Mouse (Mus musculus): Measurements from ENCODE around the gene Ptprq.

Gene Ptprq

DNA sequence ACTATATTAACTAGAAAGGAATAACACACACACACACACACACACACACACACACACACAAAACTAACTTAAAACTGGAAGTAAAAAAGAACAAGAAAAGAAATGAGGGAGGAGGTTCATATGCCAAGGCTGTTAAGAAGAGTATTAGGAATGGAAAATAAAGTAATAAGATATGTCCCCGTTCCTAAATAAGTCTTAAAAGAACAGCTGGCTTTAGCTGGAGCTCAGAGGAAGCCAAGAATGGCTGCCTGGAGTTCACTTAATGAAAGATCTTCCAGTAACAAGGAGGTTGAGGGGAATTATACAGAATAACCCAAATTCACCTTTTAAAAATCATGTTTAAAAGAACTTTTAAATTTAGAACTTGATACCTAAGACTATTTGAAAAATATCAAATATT lies 93.2 kb downstream of the Ptprq start:
- no peak for DNase-seq

DNA sequence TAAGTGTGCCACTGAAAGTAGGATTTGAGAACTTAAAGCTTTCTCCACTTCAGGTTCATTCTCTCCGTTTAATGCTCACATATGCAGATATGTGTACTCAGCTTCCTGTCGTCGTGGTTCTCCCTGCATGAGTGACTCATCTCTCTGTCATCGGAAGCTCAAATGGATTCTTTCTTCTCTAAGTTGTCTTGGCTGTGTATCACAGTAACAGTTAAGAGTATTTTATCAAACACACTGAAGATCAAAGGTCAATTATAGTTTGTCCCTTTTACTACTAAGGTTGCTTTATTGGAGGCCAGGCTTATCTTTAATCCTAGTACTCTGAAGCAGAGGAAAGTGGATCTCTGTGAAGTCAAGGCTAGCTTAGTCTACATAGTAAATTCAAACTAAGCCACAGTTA lies 95.6 kb downstream of the Ptprq start:
- no peak for DNase-seq

DNA sequence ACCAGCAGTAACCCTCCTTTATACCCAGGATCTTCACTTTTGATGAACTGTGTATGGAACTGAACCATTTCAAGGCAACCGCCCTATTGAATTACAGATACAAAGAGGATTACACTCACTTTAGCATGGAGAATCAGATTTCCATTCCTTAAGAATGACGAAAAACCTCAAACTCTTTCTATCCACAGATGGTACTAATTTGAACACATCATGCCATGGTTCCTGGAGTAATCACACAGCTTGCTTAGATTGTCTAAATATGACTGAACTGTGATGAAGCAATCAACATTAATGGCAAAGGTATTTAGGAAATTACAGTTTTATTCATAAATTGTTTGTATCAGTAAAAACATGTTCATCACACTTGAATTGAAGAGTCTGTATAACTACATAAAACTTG lies 104.4 kb downstream of the Ptprq start:
- no peak for DNase-seq

DNA sequence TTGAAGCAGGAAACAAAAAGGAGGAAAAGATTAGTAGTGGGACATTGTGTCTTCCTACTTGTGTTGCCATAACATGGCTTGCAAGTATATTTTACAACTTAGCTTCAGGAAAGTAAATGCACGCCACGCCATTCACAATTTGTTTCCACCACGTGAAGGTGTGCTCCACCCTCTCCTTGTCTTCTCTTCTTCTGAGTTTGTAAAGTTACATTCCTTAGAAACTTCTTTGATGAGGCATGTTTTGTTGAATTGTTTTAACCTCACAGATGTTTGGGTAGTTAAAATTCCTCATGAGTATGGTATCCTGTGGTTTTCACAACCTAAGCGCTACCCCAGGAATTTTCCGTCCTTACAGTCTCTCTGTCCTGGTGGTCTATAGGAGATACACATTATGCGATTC lies 118.5 kb downstream of the Ptprq start:
- DNase-seq, result no peak

DNA sequence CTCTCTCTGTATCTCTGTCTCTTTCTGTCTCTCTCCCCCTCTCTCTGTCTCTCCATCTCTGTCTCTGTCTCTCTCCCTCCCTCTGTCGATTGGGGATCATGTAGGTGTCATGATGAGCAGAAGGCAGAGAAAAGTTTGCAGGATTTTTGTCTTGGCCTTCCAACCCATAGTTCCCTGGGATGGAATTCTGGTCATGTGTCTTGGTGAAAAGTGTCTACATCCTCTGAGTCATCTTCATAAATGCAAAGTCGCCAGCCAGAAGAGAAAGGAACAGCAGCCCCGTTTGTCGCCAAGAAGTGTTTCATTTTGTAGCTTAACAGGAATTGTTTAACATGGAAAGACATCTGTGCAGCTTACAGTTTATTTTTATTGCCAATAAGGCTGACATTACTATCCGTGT lies 136.5 kb downstream of the Ptprq start:
- no peak for DNase-seq

DNA sequence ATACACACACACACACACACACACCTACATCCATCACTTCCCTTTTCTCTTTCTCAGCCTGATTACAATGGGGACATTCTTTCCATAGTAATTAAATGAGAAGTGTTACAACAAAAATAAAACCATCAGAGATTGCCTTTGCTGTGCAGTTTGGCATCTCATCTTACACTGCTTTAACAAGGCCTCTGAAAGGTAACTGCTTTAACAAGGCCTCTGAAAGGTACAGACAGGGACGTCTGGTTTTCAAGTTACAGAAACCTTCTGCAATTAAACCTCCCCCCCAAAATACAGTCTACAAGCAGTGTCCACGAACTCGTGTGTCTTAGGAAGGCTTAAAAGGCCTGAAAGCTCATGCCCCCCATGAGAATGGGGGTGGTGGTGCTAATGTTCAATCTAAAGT lies 150.8 kb downstream of the Ptprq start:
- DNase-seq, result no peak

DNA sequence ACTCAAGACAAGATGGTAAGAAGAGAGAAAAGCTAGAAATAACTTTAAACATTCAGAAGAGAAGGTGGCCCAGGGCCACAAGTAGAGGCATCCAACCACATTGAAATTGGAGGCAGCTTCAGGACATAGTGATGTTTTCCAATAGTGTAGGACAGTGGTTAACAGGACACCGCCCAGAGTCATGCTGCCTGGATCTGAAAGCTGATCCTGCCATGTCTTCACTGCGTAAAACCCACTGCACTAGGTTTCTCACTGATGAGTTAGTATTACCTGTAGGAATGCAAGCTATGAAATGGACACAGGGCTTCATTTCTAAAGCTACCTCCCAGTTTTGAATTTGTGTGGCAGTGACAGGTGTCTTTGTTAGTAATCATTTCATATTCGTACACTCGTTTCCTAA lies 151.6 kb downstream of the Ptprq start:
- DNase-seq, result no peak

DNA sequence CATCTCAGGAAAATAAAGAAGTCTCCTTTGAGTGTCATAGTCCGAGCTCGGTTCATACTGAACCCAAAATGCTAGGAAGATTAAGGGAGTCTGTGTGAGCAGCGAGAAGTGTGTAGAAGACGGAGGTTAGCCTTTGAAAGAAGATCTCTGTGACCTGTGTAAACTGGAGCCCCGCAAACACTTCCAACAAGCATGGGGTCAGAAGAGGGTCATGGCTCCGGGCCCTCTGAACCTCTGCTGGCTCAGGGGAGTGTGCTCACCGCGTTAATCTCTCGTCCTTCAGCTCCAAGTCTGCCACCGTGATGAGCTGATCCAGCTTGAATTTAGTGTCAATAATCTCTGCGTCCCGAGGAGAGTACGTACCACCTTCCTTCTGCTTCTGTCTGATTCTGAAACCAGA lies 157.0 kb downstream of the Ptprq start:
- DNase-seq, result no peak

DNA sequence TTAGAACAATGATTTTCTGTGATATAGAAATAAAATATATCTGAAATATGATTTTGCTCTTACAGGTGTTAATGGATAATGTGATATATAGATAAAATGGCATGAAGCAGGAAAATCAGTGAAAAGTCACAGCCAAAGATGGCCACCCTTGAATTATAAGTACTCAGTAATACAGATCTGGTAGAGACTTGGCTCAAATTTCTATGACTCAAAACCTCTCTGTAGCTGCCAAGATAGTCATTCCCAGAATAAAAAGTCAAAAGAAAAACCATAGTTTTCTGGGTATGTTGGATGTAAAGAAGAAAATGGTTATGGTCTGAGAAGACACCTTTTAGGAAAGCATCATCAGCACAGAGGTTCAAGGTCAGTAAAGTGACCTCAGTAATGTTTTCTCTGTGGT lies 159.0 kb downstream of the Ptprq start:
- no peak for DNase-seq

DNA sequence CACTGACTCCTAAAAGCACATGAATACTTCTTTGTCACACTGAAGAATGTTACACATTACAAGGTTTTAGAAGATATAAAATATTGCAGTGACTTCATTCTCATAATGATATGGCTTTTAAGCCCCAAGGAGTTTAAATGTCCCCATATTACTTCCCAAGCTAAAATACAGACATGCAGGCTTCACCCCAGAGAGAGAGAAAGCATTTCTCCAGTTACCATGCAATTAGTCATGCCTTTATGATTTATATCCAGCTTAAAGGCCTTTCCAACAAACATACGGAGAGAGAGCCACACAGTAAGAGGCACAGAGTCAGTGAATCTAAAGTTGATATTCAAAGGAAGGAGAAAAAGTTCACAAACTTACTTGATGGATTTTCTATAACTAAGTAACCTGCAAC lies 176.8 kb downstream of the Ptprq start:
- no peak for DNase-seq

DNA sequence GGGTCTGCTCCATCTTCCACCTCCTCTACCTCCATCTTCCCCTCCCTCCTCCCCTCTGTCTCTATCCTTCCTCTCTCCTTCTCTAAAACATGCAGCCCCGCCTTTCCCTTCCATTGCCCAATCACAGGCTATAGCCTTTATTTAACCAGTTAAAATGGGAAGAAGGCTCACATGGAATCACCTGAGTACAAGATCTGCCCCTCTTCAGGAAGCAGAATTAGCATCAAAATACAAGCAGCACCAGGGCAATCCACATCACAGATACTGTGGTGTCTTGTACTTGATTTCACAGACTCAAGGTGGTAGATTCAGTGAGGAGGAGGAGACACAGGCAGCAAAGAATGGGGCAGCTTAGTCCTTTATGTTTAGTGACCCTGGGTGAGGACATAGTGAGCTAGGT lies 191.1 kb downstream of the Ptprq start:
- DNase-seq, result no peak

DNA sequence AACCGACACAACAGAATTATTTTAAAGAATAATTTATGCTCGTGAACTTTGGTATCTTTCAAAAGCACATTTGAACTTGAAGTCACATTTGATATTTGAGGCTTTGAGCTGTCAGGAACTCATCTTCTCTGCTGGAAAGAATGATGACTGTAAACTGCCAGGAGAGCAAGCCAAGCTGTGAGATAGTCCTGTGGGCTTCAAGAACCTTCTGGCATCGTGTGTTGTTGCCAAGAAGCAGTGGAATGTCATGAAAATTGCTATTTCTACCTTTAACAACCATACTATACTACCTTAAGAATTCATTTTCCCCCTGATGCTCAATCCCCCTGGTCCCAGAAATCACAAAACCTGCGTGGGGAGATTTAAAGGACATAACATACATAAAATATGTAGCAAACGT lies 200.6 kb downstream of the Ptprq start:
- DNase-seq, result no peak

DNA sequence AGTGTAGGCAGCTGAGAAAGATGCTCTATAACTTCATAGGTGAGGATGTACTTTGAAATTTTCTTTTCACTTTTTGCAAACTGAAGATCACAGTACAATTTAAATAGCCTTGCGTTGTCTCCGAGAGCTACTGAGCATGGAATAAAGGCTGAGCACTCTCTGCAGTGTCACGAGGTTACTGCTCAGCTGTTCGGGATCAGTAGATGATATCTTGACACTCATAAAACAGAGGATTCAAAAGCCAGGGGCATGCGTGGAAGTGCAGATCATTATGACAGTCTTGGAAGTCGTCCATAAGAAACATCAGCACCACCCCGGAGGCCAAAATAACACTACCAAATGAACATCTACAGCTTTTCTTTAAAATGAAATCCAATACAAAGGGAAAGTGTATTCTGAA lies 203.2 kb downstream of the Ptprq start:
- no peak for DNase-seq

DNA sequence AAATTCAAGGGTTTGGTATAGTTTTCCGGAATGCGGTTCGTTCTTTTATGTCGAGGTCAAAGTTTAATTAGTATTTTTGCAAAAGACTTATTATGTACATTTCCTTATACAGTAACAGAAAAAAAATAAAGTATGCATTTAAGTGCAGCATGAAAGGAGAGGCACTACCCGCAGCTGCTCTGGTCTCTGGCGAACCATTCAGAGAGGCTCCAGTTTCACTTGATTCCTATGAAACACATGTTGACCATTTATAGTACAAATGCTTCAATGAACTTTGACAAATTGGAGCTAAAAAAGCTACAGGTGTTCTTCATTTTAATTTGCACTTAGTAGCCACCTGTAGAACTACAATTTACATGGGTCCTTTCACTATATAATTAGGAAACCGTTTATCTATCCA lies 205.1 kb downstream of the Ptprq start:
- DNase-seq, result no peak

DNA sequence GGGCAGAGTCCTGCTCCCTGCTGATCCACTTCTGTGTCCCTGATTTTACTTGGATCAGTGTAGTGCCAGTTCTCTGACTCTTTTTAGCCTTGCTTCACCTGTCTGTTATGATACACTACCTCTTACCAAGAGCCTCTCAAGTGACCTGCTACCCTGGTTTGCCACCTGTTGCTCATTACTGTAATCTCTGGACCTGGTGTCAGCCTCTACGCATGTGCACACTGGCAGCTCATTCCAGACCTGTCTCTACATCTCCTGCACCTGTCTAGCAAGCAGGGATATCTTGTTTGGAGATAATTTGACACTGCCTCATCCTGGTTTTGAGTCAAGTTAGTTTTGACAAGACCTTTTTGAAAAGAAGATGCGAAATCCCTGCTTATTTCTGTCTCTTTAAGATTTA lies 213.5 kb downstream of the Ptprq start:
- DNase-seq, result no peak

DNA sequence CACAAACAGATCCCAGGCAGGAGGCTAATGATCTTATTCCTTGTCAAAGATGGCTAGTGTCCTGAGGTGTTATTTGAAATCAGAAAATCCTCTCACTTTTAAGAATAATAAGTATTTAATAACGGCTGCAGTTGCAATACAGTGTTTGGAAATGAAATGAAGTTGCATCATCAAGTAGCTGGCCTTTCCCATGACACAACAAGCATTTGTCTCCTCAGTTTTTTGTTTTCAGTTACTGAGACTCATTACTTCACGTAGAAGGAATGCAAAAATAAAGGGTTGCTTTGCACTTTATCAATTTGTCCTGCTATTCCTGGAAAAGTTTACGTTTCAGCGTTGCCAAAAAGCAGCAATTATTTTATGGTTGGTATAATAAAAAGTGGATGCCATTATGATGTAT lies 216.4 kb downstream of the Ptprq start:
- no peak for DNase-seq

DNA sequence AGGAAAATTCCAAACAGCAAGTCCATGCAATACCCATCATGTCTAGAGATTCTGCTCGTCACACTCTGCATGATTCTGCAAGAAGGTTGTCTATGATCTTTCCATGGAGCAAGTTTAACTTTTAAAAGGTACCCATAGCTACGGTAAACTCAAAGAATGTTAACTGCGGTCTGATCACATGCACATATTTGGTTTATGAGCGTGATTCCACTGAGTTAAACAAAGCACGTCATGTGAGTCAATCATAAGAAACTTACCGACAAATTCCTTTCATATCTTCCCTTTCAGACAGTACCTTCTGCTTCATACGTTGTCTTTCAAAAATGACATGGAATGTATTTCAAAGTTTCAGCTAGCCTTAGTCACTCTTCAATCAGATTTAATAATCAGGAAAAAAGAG lies 217.7 kb downstream of the Ptprq start:
- DNase-seq, result no peak

DNA sequence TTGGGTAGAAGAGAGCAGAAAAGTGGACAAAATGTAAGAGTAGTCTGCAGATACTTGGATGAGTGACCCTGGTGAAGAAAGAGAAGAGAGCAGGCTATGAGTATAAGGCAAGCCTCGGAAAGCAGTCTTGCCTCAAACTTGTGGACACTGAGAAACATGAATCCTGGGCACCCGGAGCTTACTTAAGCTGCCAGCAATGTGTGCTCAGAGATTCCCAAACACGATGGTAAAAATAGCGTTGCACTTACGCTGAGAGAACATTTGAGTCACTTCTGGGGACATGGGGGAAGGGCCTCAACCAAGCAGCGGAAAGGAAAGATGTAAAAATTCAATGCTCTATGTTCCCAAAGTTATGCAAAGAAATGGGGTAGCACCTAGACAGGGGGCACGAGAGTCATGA lies 220.2 kb downstream of the Ptprq start:
- DNase-seq, result no peak

DNA sequence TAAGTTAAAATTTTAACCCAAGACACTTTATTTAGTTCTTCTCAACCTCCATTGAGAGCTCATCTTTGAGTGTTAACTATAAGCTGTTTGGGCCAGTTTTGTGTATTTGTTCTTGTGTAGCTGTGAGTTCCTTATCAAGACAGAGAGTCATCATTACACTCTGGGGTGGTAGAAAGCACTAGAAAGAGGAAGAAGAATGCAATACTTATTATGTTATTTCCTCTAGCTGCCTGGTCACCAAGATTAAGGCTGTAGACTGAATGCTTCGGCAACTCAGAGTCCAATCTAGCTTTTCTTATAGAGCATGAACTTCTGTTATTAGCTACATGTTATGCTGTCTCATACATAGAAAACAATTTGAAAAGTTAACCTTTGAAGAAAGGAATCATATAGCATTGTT lies 223.4 kb downstream of the Ptprq start:
- no peak for DNase-seq

DNA sequence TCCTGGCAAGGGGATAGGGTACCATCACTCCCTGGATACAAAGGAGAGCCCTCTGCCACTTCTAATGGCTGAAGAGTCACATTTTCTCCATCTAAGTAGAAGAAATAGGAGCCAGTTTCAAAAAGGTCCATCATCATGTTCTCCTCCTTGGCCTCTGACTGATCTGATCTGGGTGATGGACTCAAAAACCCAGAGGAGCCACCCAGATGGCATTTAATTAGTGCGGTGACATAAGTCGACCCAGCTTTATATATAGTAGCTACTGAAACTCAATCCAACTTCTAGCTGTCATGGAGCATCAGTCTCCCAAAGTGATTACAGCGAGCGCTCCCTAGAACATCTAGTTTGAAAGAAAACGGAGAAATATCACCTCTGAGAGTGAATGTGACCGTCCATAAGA lies 225.3 kb downstream of the Ptprq start, which contains the start of gene Myf6:
Gene Myf6 (minus strand): TSS at position 170 of the 400 bp plus-strand sequence.
- no peak for DNase-seq

DNA sequence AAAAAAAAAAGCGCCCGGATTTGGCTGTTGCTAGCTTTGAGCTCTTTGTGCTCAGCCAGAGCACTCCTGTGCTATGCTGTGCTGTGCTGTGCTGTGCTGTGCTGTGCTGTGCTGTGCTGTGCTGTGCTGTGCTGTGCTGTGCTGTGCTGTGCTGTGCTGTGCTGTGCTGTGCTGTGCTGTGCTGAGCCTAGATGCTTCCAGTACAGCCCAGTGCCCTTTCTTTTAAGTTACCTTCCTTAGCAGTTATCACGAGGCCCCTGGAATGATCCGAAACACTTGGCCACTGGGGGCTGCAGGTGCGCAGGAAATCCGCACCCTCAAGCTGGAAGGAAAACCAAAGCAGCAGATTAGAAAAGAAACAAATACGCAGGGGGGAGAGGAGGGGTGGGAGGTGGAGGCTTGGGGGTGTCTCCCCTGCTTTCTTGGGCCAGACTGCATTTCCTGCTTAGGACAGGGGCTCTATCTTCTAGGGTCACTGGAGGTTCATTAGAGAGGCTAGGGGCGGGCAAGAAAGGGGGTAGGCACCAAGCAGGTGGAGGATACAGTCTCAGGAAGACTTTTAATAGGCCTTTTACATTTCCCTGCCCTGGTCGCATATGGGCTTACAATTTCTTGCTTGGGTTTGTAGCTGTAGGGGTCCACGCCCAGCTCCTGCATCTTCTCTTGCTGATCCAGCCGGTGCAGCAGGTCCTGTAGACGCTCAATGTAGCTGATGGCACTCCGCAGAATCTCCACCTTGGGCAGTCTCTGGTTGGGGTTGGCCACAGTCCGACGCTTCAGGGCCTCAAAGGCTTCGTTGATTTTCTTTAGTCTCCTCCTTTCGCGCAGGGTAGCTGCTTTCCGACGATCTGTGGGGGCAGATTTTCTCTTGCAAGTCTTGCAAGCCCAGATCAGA lies 226.0 kb downstream of the Ptprq start:
- no peak for DNase-seq

DNA sequence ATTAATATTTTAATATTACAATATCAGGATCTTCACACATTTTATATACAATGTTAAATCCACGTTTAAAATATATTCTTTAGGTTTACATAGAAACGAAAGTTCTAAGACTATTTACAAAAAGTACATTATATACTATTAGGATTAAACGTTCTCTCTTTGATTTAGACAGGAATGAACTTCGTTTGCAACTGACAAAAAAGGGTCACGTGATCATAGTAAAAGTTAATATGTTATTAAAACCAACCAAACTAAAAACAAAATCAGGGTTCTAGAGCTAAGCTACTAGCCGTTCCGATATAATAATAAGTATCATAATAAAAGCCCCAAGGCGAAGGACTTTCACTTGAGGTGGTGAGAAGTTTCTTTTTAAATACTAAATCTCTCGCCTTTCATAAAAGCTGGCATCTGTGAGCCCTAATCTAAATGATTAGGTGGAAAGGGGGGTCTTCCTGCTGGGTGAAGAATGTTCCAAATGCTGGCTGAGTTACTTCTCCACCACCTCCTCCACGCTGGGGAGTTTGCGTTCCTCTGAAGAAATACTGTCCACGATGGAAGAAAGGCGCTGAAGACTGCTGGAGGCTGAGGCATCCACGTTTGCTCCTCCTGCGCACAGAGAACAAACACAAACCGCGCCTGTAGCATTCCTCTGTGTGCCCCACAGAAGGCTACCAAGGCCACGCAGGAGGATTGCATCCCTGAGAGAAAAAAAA lies 226.8 kb downstream of the Ptprq start:
- DNase-seq, result no peak

DNA sequence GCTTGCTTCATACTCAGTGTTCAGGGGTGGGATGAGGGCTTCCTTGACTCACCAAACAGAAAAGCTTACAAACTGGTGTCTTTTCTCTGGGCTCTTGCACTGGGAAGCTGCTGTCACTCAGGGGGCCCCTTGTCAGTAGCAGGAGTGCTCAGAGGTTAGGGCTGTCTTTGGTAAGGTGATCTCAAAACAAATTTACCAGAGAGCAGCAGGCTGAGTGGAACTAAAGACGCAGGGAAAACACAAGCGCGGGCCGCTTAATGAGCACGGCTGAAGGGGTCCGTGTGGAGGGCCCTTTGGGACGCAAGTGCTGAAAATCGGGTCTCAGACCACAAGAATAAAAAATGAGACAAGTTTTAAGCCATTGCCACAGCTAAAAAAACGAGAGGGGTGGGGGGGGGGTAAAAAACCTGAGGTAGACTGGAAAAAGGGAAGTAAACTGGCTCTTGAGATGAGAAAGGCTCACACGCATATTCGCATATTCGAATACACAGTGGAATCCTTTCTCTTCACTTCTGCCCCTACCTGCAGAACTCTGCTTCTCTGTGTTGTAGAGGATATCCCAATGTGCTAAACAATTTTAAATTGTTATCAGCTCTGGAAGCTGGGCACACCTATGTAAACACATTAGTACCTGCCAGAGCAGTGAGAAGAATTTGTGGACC lies 231.1 kb downstream of the Ptprq start:
- no peak for DNase-seq

DNA sequence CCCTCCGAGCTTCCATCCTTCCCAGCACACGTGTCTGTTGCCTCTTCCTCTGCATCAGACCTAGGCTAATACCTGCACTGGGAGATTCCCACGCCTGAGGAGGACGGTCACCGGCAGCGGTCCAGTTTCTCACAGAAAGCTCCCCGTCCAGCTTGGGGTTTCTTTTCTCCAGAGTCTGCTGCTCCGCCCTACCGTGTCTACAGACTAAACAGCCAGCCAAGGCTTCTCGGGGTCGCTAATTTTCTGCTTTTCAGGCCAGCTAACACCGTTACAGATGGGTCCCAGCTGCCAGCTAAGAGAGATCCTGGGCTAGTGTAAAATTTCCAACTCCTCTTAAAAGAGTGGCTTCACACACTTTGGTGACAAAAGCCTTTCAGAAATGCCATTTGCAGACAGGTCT lies 233.1 kb downstream of the Ptprq start:
- no peak for DNase-seq

All from cerebellum, adult 11 months (tissue).